Comparison of ENCODE assay signal across 10 mouse cellular contexts in the genomic region with DNA sequence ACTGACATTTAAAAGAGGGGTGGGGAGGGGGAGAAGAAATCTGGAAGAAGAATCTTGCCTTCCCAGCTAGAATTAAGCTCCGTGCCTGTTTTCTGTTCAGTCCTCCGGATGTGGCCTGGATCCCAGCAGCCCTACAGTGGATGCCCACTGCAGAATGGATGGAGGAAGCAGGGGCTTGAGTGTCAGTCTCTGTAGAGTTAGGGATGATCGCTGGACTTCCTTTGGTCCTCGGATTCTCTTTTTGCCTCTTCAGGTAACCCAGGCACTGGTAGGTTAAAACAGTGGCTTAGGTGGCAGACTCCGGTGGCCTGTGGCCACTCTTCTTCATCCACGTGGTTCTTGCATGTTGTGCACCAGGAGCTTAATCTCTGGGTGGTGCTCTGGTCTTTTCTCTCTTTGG. TPM values are rescaled to one million over a fixed set of nuclear protein-coding genes. Genes with fewer than 3 reads are reported as not detected.
A peak's percentile ranks its signal among the peaks of the same experiment; 100 is the strongest.
DNase-seq lines count a peak whose midpoint lies in the region; ATAC-seq lines count a peak whose summit lies in the region.
"Had no signal": no experiment of that assay in that cellular context is flagged by ENCODE, and none has a peak within 500 bp of the region (broad histone marks: within the 10 kb centered on the region; RNA-seq: fewer than 3 reads in every experiment).

No protein-coding gene starts in this region.

- H3K27me3 ChIP-seq in heart, embryonic 15.5 days, result no peaks in the 10 kb centered on the region
- no peaks in the 10 kb centered on the region for H3K27me3 ChIP-seq in forebrain, embryonic 15.5 days
- no peaks in the 10 kb centered on the region for H3K27me3 ChIP-seq in liver, embryonic 16.5 days (ENCODE audit: control insufficient read depth, insufficient read depth, low read depth, low read length)
- H3K27me3 ChIP-seq: Patski had no signal

- peak overlapping the region; percentile 86 for H3K4me3 ChIP-seq in heart, embryonic 15.5 days
- H3K4me3 ChIP-seq in forebrain, embryonic 15.5 days, result peak overlapping the region; percentile 99
- H3K4me3 ChIP-seq in liver, embryonic 16.5 days (ENCODE audit: low read depth, low read length), result peak overlapping the region; percentile 91

- no peak overlapping the region for H3K27ac ChIP-seq in heart, embryonic 15.5 days
- H3K27ac ChIP-seq in forebrain, embryonic 15.5 days (replicated peaks), result no peak overlapping the region
- no peak overlapping the region for H3K27ac ChIP-seq in liver, embryonic 16.5 days (ENCODE audit: low read length)

- H3K4me2 ChIP-seq in heart, embryonic 15.5 days, result peak overlapping the region; percentile 91
- H3K4me2 ChIP-seq in forebrain, embryonic 15.5 days (replicated peaks), result peak overlapping the region; percentile 64
- H3K4me2 ChIP-seq in liver, embryonic 16.5 days (ENCODE audit: low read depth, low read length), result peak overlapping the region; percentile 99

- peaks cover 26% of the 10 kb centered on the region for H3K4me1 ChIP-seq in heart, embryonic 15.5 days (replicated peaks)
- peaks cover 21% of the 10 kb centered on the region for H3K4me1 ChIP-seq in forebrain, embryonic 15.5 days
- H3K4me1 ChIP-seq in liver, embryonic 16.5 days (ENCODE audit: control insufficient read depth, low read depth, low read length), result peaks cover 13% of the 10 kb centered on the region

- 38% methylated on average over 6 of the region's 6 CpGs for WGBS in heart, embryonic 15.5 days
- 43% methylated on average over 6 of the region's 6 CpGs for WGBS in forebrain, embryonic 15.5 days
- WGBS in liver, embryonic 16.5 days (ENCODE audit: insufficient replicate concordance), result 41% methylated on average over 6 of the region's 6 CpGs

- no peak for DNase-seq in heart, postnatal 4 days
- DNase-seq in MN1 (ENCODE audit: low spot score), result peak; percentile 18
- DNase-seq in right cerebral cortex, postnatal 10 days (ENCODE audit: low spot score in 2 of 2), result no peak
- no peak for DNase-seq in urinary bladder, postnatal 10 days (ENCODE audit: low spot score)
- DNase-seq in ovary, postnatal 36 days (ENCODE audit: low spot score), result no peak
- DNase-seq: gastrocnemius, postnatal 25 days had no signal

- peak overlapping the region; percentile 87; the same call in 1 of the 2 replicates for H3K9ac ChIP-seq in heart, embryonic 15.5 days
- H3K9ac ChIP-seq in forebrain, embryonic 15.5 days (replicated peaks), result 0 out of 2 replicates have a peak overlapping the region, but pooled peaks have one; percentile 97
- H3K9ac ChIP-seq in liver, embryonic 16.5 days (ENCODE audit: low read depth, low read length), result peak overlapping the region; percentile 91

- no peak for ATAC-seq in heart, embryonic 15.5 days (replicated peaks; ENCODE audit: insufficient number of reproducible peaks, insufficient read depth, low FRiP score, low read depth)
- ATAC-seq in forebrain, embryonic 15.5 days (replicated peaks), result no peak
- ATAC-seq in liver, embryonic 16.5 days (ENCODE audit: low read depth), result no peak

- H3K9me3 ChIP-seq in heart, embryonic 15.5 days (replicated peaks), result no peaks in the 10 kb centered on the region
- no peaks in the 10 kb centered on the region for H3K9me3 ChIP-seq in forebrain, embryonic 15.5 days
- no peaks in the 10 kb centered on the region for H3K9me3 ChIP-seq in liver, embryonic 16.5 days (replicated peaks; ENCODE audit: control insufficient read depth, low read length)

- H3K36me3 ChIP-seq in heart, embryonic 15.5 days, result no peaks in the 10 kb centered on the region
- no peaks in the 10 kb centered on the region for H3K36me3 ChIP-seq in forebrain, embryonic 15.5 days
- no peaks in the 10 kb centered on the region for H3K36me3 ChIP-seq in liver, embryonic 16.5 days (ENCODE audit: control insufficient read depth, insufficient read depth)

RNA-seq across cellular contexts. Expression of gene Dtnb, which starts 1.2 kb away (rescaled TPM):
- polyA plus RNA-seq in heart, embryonic 15.5 days (2015; fragmentation: Nextera tagmentation; extraction: Ambion mirVana), result 12.8 and 19.4 TPM in 2 replicates
- 10 to 100 TPM; 11.3 to 15.0 TPM for total RNA-seq in heart, postnatal 4 days (2021)
- polyA plus RNA-seq in forebrain, embryonic 15.5 days (2015; fragmentation: Nextera tagmentation; extraction: Ambion mirVana), result 31.5 and 33.8 TPM in 2 replicates
- 17.3 and 19.7 TPM in 2 replicates for polyA plus RNA-seq in liver, embryonic 16.5 days (2015; fragmentation: Nextera tagmentation; extraction: Ambion mirVana)
